Mouse (Mus musculus) lung, postnatal 0 days (tissue): ENCODE measurements around the gene Cfap61. TPM values are rescaled to one million over a fixed set of nuclear protein-coding genes. Genes with fewer than 3 reads are reported as not detected.
A peak's percentile ranks its signal among the peaks of the same experiment; 100 is the strongest.

ENCODE experiments used
- ATAC-seq: fragments of 200-750 bp; cut with Nextera tagmentation; 2 replicates; pipeline ENCODE4 v1.8.0; 2017; ENCODE audit warnings: moderate library complexity
- DNase-seq: peaks from one replicate; pipeline ENCODE4 v3.0.0-alpha.2; 2016; ENCODE audit warnings: low spot score
- H3K27ac ChIP-seq: fragments of 300-500 bp; sonication (generic); 2 replicates; pipeline ENCODE4 v1.5.1; 2014; ENCODE audit warnings: antibody characterized with exemption, mild to moderate bottlenecking, low read length, mixed read lengths
- H3K27me3 ChIP-seq: fragments of 300-500 bp; sonication (generic); replicated peaks from 2 replicates; pipeline ENCODE4 v1.6.1; 2014; ENCODE audit warnings: low read length, mixed read lengths; ENCODE audit not compliant: insufficient read depth
- H3K36me3 ChIP-seq: fragments of 300-500 bp; sonication (generic); 2 replicates; pipeline ENCODE4 v1.6.1; 2014; ENCODE audit warnings: low read length, mixed read lengths; ENCODE audit not compliant: insufficient read depth
- H3K4me1 ChIP-seq: fragments of 300-500 bp; sonication (generic); 2 replicates; pipeline ENCODE4 v1.6.1; 2014; ENCODE audit warnings: antibody characterized with exemption, low read depth, low read length, mixed read lengths; ENCODE audit not compliant: insufficient read depth
- H3K4me2 ChIP-seq: fragments of 300-500 bp; sonication (generic); replicated peaks from 2 replicates; pipeline ENCODE4 v1.6.1; 2014; ENCODE audit warnings: low read depth, mild to moderate bottlenecking, low read length, moderate library complexity, mixed read lengths
- H3K4me3 ChIP-seq: fragments of 300-500 bp; sonication (generic); 2 replicates; pipeline ENCODE4 v1.5.1; 2014; ENCODE audit warnings: low read depth, low read length
- H3K9ac ChIP-seq: fragments of 300-500 bp; sonication (generic); replicated peaks from 2 replicates; pipeline ENCODE4 v1.6.1; 2014; ENCODE audit warnings: low read depth, mild to moderate bottlenecking
- H3K9me3 ChIP-seq: fragments of 300-500 bp; sonication (generic); 2 replicates; pipeline ENCODE4 v1.6.1; 2016; ENCODE audit warnings: low read length, mixed read lengths
- CTCF ChIP-seq: IDR thresholded peaks from 2 replicates; pipeline ENCODE4 v1.5.1; 2016; ENCODE audit warnings: antibody characterized with exemption, mild to moderate bottlenecking
- EP300 ChIP-seq: IDR thresholded peaks from 2 replicates; pipeline ENCODE4 v1.6.1; 2016; ENCODE audit warnings: antibody characterized with exemption, mild to moderate bottlenecking, control low read depth
- WGBS: fragments of 180-500 bp; shearing (Covaris S2); extraction: QIAGEN DNeasy Blood & Tissue Kit; methylation state at CpG from one replicate; pipeline ENCODE4 v1.1.7; 2014; 5-methylcytosine and 5-hydroxymethylcytosine counted together
- polyA plus RNA-seq: library from polyadenylated mRNA; unstranded; fragments of >200 nt; fragmentation: Nextera tagmentation; extraction: Ambion mirVana; gene quantifications from 2 replicates; pipeline ENCODE4 v1.2.1, GENCODE M21; 2015

Cfap61 gene
- polyA plus RNA-seq, 1 experiment from 2014 or later, result 4.9 TPM

GRCm38 (mm10) chr2:146247576-146247975, 313.0 kb downstream of the Cfap61 start:
- 27% methylated on average over 6 of the region's 6 CpGs for WGBS
- no peak for ATAC-seq
- Histone ChIP-seq H3K4me3 (no peak overlapping the region), H3K9me3 (no peaks in the 10 kb centered on the region), H3K27me3 (no peaks in the 10 kb centered on the region), H3K4me2 (no peak overlapping the region), H3K27ac (no peak overlapping the region), H3K4me1 (no peaks in the 10 kb centered on the region; the same call in 1 of the 2 replicates), H3K36me3 (no peaks in the 10 kb centered on the region; the same call in 1 of the 2 replicates), H3K9ac (no peak overlapping the region)
- no peak for DNase-seq
- TF ChIP-seq EP300 (no peak), CTCF (no peak)

GRCm38 (mm10) chr2:146249033-146249432, 314.4 kb downstream of the Cfap61 start:
- H3K9me3 ChIP-seq, result no peaks in the 10 kb centered on the region
- H3K4me2 ChIP-seq, result no peak overlapping the region
- H3K27me3 ChIP-seq, result no peaks in the 10 kb centered on the region
- no peak for TF ChIP-seq CTCF
- TF ChIP-seq EP300, result no peak
- no peak for DNase-seq
- no peak for ATAC-seq
- no peak overlapping the region for H3K27ac ChIP-seq
- 86% methylated on average over 7 of the region's 7 CpGs for WGBS
- no peaks in the 10 kb centered on the region for H3K36me3 ChIP-seq
- H3K9ac ChIP-seq, result no peak overlapping the region
- no peaks in the 10 kb centered on the region; the same call in 1 of the 2 replicates for H3K4me1 ChIP-seq
- no peak overlapping the region for H3K4me3 ChIP-seq

GRCm38 (mm10) chr2:146250236-146250904, 315.8 kb downstream of the Cfap61 start:
- Histone ChIP-seq H3K4me3 (no peak overlapping the region), H3K4me1 (no peaks in the 10 kb centered on the region; the same call in 1 of the 2 replicates), H3K9ac (no peak overlapping the region), H3K4me2 (no peak overlapping the region), H3K36me3 (no peaks in the 10 kb centered on the region), H3K9me3 (no peaks in the 10 kb centered on the region), H3K27me3 (no peaks in the 10 kb centered on the region), H3K27ac (no peak overlapping the region)
- WGBS, result 87% methylated on average over 6 of the region's 6 CpGs
- TF ChIP-seq CTCF (no peak), EP300 (no peak)
- no peak for DNase-seq
- ATAC-seq, result no peak

DNA sequence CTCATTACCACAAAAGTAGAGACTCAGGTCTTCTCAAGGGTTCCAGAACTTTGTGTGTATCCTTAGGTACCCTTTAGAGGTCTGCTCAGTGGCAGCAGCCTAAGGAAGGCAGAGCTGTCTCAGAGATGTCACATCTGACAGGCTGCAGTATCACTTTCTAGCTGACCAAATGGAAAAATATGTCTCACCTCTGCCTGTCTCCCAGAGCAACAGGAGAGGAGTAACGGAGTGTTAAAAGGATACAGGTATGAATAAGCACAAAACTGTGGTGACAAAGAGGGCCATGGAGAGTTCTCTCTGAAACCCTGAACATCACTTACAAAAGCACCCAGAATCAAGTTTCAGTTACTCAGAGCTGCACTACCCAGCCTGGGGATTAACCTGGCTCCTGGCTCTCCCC, 319.8 kb downstream of the Cfap61 start:
- no peak for DNase-seq
- no peaks in the 10 kb centered on the region for H3K4me1 ChIP-seq
- no peaks in the 10 kb centered on the region for H3K36me3 ChIP-seq
- ATAC-seq, result no peak
- WGBS, result 94% methylated on average over 1 of the region's 1 CpGs
- H3K9ac ChIP-seq, result no peak overlapping the region
- H3K4me3 ChIP-seq, result no peak overlapping the region
- TF ChIP-seq EP300, result no peak
- H3K27ac ChIP-seq, result no peak overlapping the region
- no peaks in the 10 kb centered on the region for H3K27me3 ChIP-seq
- H3K9me3 ChIP-seq, result no peaks in the 10 kb centered on the region
- H3K4me2 ChIP-seq, result no peak overlapping the region

GRCm38 (mm10) chr2:146255636-146256035, 321.1 kb downstream of the Cfap61 start:
- no peak for ATAC-seq

GRCm38 (mm10) chr2:146256321-146256875, 321.8 kb downstream of the Cfap61 start:
- Histone ChIP-seq H3K4me2 (no peak overlapping the region), H3K27me3 (no peaks in the 10 kb centered on the region), H3K9me3 (no peaks in the 10 kb centered on the region), H3K4me1 (no peaks in the 10 kb centered on the region), H3K9ac (no peak overlapping the region), H3K4me3 (no peak overlapping the region), H3K36me3 (no peaks in the 10 kb centered on the region), H3K27ac (no peak overlapping the region)
- DNase-seq (peak; percentile 28), ATAC-seq (no peak)
- no peak for TF ChIP-seq EP300
- TF ChIP-seq CTCF, result peak; percentile 48
- WGBS, result 66% methylated on average over 3 of the region's 3 CpGs

More at GRCm38 (mm10) chr2:146255636-146256035, 321.1 kb downstream of the Cfap61 start:
- Histone ChIP-seq H3K4me3 (no peak overlapping the region), H3K4me2 (no peak overlapping the region), H3K9ac (no peak overlapping the region), H3K36me3 (no peaks in the 10 kb centered on the region), H3K27me3 (no peaks in the 10 kb centered on the region), H3K9me3 (no peaks in the 10 kb centered on the region), H3K4me1 (no peaks in the 10 kb centered on the region), H3K27ac (no peak overlapping the region)
- TF ChIP-seq EP300 (no peak), CTCF (no peak)
- no peak for DNase-seq
